Mouse (Mus musculus): Measurements from ENCODE around the gene Rev3l. TPM values are rescaled to one million over a fixed set of nuclear protein-coding genes. Genes with fewer than 3 reads are reported as not detected.

Gene Rev3l
- polyA plus RNA-seq, 1 experiment from 2014 or later, result 21.8 TPM

DNA sequence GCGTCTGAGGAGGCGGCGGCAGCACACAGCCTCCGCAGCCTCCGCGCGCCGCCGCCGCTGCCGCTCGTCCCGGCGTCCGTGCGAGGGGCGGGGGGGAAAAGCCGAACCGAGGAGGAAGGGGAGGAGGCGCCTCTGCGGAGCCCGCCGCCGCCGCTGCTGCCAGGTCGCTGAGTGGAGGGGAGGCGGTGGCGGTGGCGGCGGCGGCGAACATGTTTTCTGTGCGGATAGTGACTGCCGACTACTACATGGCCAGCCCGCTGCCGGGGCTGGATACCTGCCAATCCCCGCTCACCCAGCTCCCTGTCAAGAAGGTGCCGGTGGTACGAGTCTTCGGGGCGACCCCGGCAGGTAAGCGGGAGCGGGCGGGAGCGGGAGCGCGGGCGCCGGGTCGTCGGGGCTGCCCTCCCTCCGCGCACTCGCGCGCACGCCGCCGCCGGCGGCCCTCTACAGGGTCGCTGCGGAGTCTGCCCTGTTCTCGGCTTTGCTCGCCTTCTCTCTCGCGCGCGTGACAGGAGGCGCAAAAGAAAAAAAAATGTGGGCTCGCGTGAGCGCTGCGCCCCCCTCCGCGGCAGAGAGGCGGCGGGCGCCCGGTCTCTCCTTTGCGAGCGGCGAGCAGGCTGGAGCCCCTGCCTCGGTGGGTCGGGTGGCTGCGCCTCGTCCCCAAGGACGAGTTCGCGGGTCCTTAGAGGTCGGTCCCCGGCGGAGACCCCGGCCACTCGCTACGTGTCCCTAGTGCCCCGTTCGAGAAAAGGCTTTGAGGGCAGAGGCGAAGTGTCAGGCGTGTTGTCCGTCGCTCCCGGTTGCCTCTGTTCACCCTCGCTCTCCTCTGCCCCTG lies 565 bp downstream of the Rev3l start:
- DNase-seq (ENCODE audit: low read depth, low spot score) (no peak), ATAC-seq (peak; percentile 52)
- no peaks in the 10 kb centered on the region for H3K27me3 ChIP-seq
- CTCF ChIA-PET, result no interaction called here
- peak; percentile 53 for TF ChIP-seq CTCF (IDR thresholded peaks at IDR 0.05)
- in situ Hi-C loops (cut with MboI; ENCODE audit: low pct_unique_long_range_greater_than_20kb), result no loop called here
- POLR2A ChIA-PET, result interaction anchor here (0.6 to 1.2 kb wide), 4 partner anchors 90 to 569 kb away, joined by 3 read pairs; partner anchors contain the start of gene Ccn6

DNA sequence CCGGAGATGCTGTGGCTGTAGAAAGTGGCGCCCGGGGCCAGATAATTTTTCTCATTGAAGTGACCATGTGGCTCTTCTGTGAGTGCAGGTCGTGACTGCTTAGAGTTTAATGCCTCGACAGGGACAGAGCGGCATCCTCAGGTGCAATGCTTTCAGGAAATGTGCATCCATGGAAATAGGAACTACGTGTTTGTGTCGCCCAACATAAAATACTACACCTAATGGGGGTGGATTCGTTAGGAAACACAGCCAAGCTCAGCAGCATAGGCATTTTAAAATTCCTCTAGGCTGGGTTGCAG lies 1.1 kb downstream of the Rev3l start:
- no peak for TF ChIP-seq CTCF (IDR thresholded peaks at IDR 0.05)
- POLR2A ChIA-PET, result interaction anchor here (0.7 to 0.8 kb wide), 2 partner anchors 567 to 569 kb away, joined by 3 read pairs; partner anchors contain the start of gene Ccn6
- no peak for DNase-seq (ENCODE audit: low read depth, low spot score)
- CTCF ChIA-PET, result no interaction called here
- in situ Hi-C loops (cut with MboI; ENCODE audit: low pct_unique_long_range_greater_than_20kb), result no loop called here
- no peaks in the 10 kb centered on the region for H3K27me3 ChIP-seq
- ATAC-seq, result no peak

- POLR2A ChIA-PET, result interaction anchor here (0.7 to 0.8 kb wide), 2 partner anchors 567 to 570 kb away, joined by 3 read pairs; partner anchors contain the start of gene Ccn6
- no peak for ATAC-seq
- no peak for TF ChIP-seq CTCF (IDR thresholded peaks at IDR 0.05)
Observed at GRCm38 (mm10) chr10:39733421-39733930, 1.6 kb downstream of the Rev3l start.

GRCm38 (mm10) chr10:39736187-39736586 lies 4.3 kb downstream of the Rev3l start:
- ChIA-PET CTCF (no interaction called here), POLR2A (no interaction called here)
- no peak for TF ChIP-seq CTCF (IDR thresholded peaks at IDR 0.05)
- in situ Hi-C loops (cut with MboI; ENCODE audit: low pct_unique_long_range_greater_than_20kb), result no loop called here
- ATAC-seq (no peak), DNase-seq (ENCODE audit: low read depth, low spot score) (no peak)
- H3K27me3 ChIP-seq, result no peaks in the 10 kb centered on the region

More at GRCm38 (mm10) chr10:39733421-39733930, 1.6 kb downstream of the Rev3l start:
- CTCF ChIA-PET, result no interaction called here
- in situ Hi-C loops (cut with MboI; ENCODE audit: low pct_unique_long_range_greater_than_20kb), result no loop called here
- H3K27me3 ChIP-seq, result no peaks in the 10 kb centered on the region
- no peak for DNase-seq (ENCODE audit: low read depth, low spot score)

- CTCF ChIA-PET, result no interaction called here
- DNase-seq (ENCODE audit: low read depth, low spot score), result no peak
- in situ Hi-C loops (cut with MboI; ENCODE audit: low pct_unique_long_range_greater_than_20kb), result no loop called here
- no peak for ATAC-seq
- POLR2A ChIA-PET, result no interaction called here
- no peaks in the 10 kb centered on the region for H3K27me3 ChIP-seq
- TF ChIP-seq CTCF (IDR thresholded peaks at IDR 0.05), result no peak
Observed at GRCm38 (mm10) chr10:39742057-39742456, 10.1 kb downstream of the Rev3l start.

- ChIA-PET CTCF (no interaction called here), POLR2A (no interaction called here)
- DNase-seq (ENCODE audit: low read depth, low spot score), result no peak
- H3K27me3 ChIP-seq, result no peaks in the 10 kb centered on the region
- ATAC-seq, result no peak
- in situ Hi-C loops (cut with MboI; ENCODE audit: low pct_unique_long_range_greater_than_20kb), result no loop called here
- no peak for TF ChIP-seq CTCF (IDR thresholded peaks at IDR 0.05)
Observed at GRCm38 (mm10) chr10:39764752-39765151, 32.8 kb downstream of the Rev3l start.

DNA sequence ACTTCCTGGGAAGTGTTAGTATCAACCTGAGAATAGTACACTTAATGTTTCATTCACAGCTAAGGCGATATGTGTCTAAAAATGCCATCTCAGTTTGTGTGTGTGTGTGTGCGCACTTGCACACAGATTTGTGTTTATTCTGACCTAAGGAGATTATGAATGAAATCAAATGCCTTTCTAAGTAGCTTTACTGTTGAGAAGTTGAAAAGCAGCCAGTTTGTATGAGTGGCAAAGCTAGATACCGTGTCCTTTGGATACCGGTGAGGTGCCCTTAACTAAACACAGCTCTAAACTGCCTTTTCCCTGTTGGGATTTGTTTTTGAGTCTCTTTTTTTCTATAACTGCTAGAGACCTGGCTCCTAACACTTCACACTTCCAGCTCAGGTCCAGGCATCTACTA lies 34.8 kb downstream of the Rev3l start:
- in situ Hi-C loops (cut with MboI; ENCODE audit: low pct_unique_long_range_greater_than_20kb), result no loop called here
- no peaks in the 10 kb centered on the region for H3K27me3 ChIP-seq
- CTCF ChIA-PET, result no interaction called here
- TF ChIP-seq CTCF (IDR thresholded peaks at IDR 0.05), result no peak
- no peak for DNase-seq (ENCODE audit: low read depth, low spot score)
- ATAC-seq, result no peak
- POLR2A ChIA-PET, result no interaction called here

DNA sequence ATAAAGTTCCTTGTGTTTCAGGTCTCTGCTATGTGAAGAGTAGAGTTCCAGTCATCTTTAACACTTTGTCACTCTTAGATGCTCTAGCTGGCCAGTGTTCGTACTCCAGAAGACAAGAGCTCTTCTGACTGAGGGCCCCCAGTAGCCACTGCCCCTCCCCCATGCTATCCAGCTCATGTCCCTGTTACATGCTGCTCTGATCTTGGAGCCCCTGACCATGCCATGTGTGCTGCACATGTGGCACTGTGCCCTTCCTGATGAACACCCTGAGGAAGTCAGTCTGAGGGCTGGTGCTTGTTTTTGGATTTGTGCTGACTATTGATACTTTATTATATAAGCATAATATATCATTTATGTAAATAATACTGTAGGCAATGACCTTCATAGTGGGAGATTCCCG lies 40.3 kb downstream of the Rev3l start:
- no peak for TF ChIP-seq CTCF (IDR thresholded peaks at IDR 0.05)
- ChIA-PET POLR2A (interaction anchor here (0.7 to 1.0 kb wide), 2 partner anchors 14 to 19 kb away, joined by 3 read pairs; no protein-coding TSS in a partner anchor), CTCF (interaction anchor here (1.7 to 1.8 kb wide), 2 partner anchors 11 to 12 kb away, joined by 6 read pairs; no protein-coding TSS in a partner anchor)
- DNase-seq (ENCODE audit: low read depth, low spot score) (no peak), ATAC-seq (no peak)
- H3K27me3 ChIP-seq, result no peaks in the 10 kb centered on the region
- in situ Hi-C loops (cut with MboI; ENCODE audit: low pct_unique_long_range_greater_than_20kb), result no loop called here

- in situ Hi-C loops (cut with MboI; ENCODE audit: low pct_unique_long_range_greater_than_20kb), result no loop called here
- DNase-seq (ENCODE audit: low read depth, low spot score), result no peak
- ATAC-seq, result no peak
- H3K27me3 ChIP-seq, result no peaks in the 10 kb centered on the region
- ChIA-PET CTCF (interaction anchor here (0.7 to 1.5 kb wide), 2 partner anchors 12 to 23 kb away, joined by 3 read pairs; no protein-coding TSS in a partner anchor), POLR2A (no interaction called here)
- no peak for TF ChIP-seq CTCF (IDR thresholded peaks at IDR 0.05)
Observed at GRCm38 (mm10) chr10:39773940-39774726, 42.2 kb downstream of the Rev3l start.

DNA sequence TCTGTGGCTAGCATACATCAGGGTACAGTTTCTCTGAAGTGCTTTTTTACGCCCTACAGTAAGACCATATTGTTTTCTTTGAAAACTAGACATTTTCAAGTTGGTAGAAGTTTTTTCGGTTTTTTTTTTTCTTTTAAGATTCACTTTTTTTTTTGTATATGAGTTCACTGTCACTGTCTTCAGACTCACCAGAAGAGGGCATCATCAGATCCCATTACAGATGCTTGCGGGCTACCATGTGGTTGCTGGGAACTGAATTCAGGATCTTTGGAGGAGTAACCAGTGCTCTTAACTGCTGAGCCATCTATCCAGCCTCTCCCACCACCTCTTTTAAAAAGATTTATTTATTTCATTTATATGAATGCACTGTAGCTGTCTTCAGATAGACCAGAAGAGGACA lies 45.0 kb downstream of the Rev3l start:
- DNase-seq (ENCODE audit: low read depth, low spot score) (no peak), ATAC-seq (no peak)
- in situ Hi-C loops (cut with MboI; ENCODE audit: low pct_unique_long_range_greater_than_20kb), result no loop called here
- ChIA-PET CTCF (interaction anchor here (1.0 kb wide), 1 partner anchor 8 kb away, joined by 3 read pairs; no protein-coding TSS in a partner anchor), POLR2A (no interaction called here)
- no peaks in the 10 kb centered on the region for H3K27me3 ChIP-seq
- no peak for TF ChIP-seq CTCF (IDR thresholded peaks at IDR 0.05)

- CTCF ChIA-PET, result no interaction called here
- in situ Hi-C loops (cut with MboI; ENCODE audit: low pct_unique_long_range_greater_than_20kb), result no loop called here
- ATAC-seq, result no peak
- H3K27me3 ChIP-seq, result no peaks in the 10 kb centered on the region
- POLR2A ChIA-PET, result no interaction called here
- no peak for DNase-seq (ENCODE audit: low read depth, low spot score)
- no peak for TF ChIP-seq CTCF (IDR thresholded peaks at IDR 0.05)
Observed at GRCm38 (mm10) chr10:39778305-39778704, 46.4 kb downstream of the Rev3l start.
